Mouse (Mus musculus) mammary gland, adult 2 months (tissue): ENCODE data around the gene Dnmt3a. TPM values are rescaled to one million over a fixed set of nuclear protein-coding genes. Genes with fewer than 3 reads are reported as not detected.

Experiments used
- polyA plus RNA-seq: library from polyadenylated mRNA; depleted of rRNA; stranded (reverse); fragments of >200 nt; gene quantifications from 2 replicates; pipeline ENCODE4 v1.2.3, GENCODE M21; 2012; ENCODE audit warnings: low replicate concordance; rRNA removed

Dnmt3a gene
- polyA plus RNA-seq, result 15.0 and 20.5 TPM in 2 replicates

DNA sequence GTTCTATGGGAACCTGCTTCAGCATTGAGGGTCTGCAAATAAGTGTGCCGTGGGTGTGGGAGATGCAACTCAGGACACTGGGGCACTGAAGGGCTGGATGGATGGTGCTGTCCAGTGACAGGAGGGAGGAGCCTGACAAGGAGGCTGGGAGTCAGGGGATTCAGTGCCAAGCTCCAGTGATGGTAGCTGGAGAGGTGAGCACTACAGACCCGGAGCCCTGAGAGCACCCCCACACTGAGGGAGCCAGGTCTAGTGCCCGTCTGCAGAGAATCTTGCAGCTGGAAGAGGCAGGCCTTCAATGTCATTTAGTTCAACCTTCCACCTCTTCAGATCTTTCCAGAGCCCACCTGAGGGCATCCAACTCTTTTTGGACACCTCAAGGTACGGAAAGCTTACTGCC is at the start of gene Dnmt3a:
Gene Dnmt3a, plus strand, starts transcription at position 156 of the 400 bp plus-strand sequence.

DNA sequence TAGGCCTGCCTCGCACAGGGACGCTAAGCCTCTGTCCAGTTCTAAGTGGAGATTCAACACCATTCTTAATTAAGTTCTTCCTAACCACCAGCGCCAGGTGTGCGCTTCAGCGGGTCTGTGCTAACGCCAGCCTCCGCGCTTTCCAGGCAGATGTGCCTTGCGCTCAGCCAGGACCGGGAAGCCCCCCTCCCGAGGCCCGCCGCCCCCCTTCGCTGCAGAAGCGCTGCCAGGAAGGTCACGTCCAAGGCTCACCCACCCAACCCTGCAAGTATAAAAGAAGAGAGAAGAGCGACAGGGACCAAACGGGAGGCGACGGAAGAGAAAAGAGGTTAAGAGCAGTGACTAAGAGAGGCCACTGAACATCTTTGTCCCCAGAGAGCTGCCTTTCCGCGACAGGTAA is 148.8 kb downstream of the Dnmt3a start, which contains the start of gene Pomc:
Gene Pomc, plus strand, starts transcription at position 301 of the 400 bp plus-strand sequence.

Other genes starting within 250 kb of the Dnmt3a start
- 28.1 and 29.7 TPM in 2 replicates for gene Dtnb, start 233.6 kb upstream of the Dnmt3a start, polyA plus RNA-seq
- gene Pomc, start 148.9 kb downstream of the Dnmt3a start, polyA plus RNA-seq, result 0.49 and 0.60 TPM in 2 replicates
- gene Efr3b, start 232.9 kb downstream of the Dnmt3a start, polyA plus RNA-seq, result 2.7 and 4.3 TPM in 2 replicates